ENCODE assay signal across 24 mouse cellular contexts in the genomic region with DNA sequence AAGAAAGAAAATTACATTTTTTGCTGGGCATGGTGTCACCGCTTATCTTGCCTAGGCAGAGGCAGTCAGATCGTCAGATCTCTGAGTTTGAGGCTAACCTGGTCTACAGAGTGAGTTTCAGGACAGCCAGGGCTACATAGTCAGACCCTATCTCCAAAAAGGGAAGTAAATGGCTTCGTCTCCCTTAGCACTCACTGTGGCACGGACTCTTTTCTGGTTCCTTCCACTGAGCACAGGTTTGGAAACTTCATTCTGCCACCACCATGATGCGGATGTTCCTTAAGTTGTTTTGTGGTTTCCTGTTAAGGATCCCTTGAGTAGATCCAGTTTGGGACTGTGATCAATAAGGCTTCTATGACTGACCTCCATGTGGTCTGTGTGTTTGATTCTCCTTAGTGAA. TPM values are rescaled to one million over a fixed set of nuclear protein-coding genes. Genes with fewer than 3 reads are reported as not detected.
A peak's percentile ranks its signal among the peaks of the same experiment; 100 is the strongest.
DNase-seq lines count a peak whose midpoint lies in the region; ATAC-seq and TF ChIP-seq lines count a peak whose summit lies in the region.
"Had no signal": no experiment of that assay in that cellular context is flagged by ENCODE, and none has a peak within 500 bp of the region (broad histone marks: within the 10 kb centered on the region; RNA-seq: fewer than 3 reads in every experiment).

No protein-coding gene starts in this region.

- TF ChIP-seq CTCF in MEL (IDR thresholded peaks at IDR 0.05 in 2 of 3, conservative IDR thresholded peaks at IDR 0.05 in 1 of 3; ENCODE audit: control insufficient read depth in 1 of 3, insufficient read depth in 1 of 3, low read depth in 2 of 3, low read length in 3 of 3, poor library complexity in 1 of 3, severe bottlenecking in 1 of 3), result no peak

- H3K27me3 ChIP-seq in MEL (ENCODE audit: control insufficient read depth in 1 of 2, insufficient read depth in 2 of 2, low read length in 2 of 2), result no peaks in the 10 kb centered on the region
- no peaks in the 10 kb centered on the region for H3K27me3 ChIP-seq in forebrain, embryonic 12.5 days
- H3K27me3 ChIP-seq: forebrain, embryonic 15.5 days had no signal

- no peak overlapping the region for H3K4me3 ChIP-seq in MEL (ENCODE audit: control insufficient read depth in 1 of 2, insufficient read depth in 1 of 2, low read depth in 2 of 2, low read length in 2 of 2)
- H3K4me3 ChIP-seq in forebrain, embryonic 12.5 days (replicated peaks), result no peak overlapping the region
- H3K4me3 ChIP-seq: forebrain, embryonic 10.5 days; forebrain, embryonic 15.5 days; hindbrain, embryonic 10.5 days had no signal

- no peak for TF ChIP-seq RAD21 in MEL (IDR thresholded peaks at IDR 0.05; ENCODE audit: low read depth, low read length)

- no peak overlapping the region for H3K27ac ChIP-seq in MEL (ENCODE audit: control insufficient read depth, low read depth, low read length)
- H3K27ac ChIP-seq in forebrain, embryonic 12.5 days, result no peak overlapping the region
- H3K27ac ChIP-seq: forebrain, embryonic 10.5 days; forebrain, embryonic 15.5 days; hindbrain, embryonic 10.5 days; hindbrain, embryonic 14.5 days; hindbrain, postnatal 0 days had no signal

- peaks cover 18 to 30% of the 10 kb centered on the region in 2 experiments for H3K4me1 ChIP-seq in MEL (ENCODE audit: control insufficient read depth in 1 of 2, insufficient read depth in 2 of 2, low read length in 2 of 2)
- H3K4me1 ChIP-seq in forebrain, embryonic 12.5 days, result peaks cover 3% of the 10 kb centered on the region; the same call in 1 of the 2 replicates
- H3K4me1 ChIP-seq: forebrain, embryonic 15.5 days had no signal

- no peak for TF ChIP-seq POLR2A in MEL (IDR thresholded peaks at IDR 0.05; ENCODE audit: control insufficient read depth in 1 of 2, insufficient read depth in 1 of 2, low read depth in 1 of 2, low read length in 2 of 2, poor library complexity in 1 of 2)

- no peak overlapping the region for H3K4me2 ChIP-seq in forebrain, embryonic 12.5 days
- H3K4me2 ChIP-seq: forebrain, embryonic 15.5 days; heart, embryonic 11.5 days; hindbrain, embryonic 14.5 days had no signal

- H3K79me2 ChIP-seq in MEL (ENCODE audit: control insufficient read depth, insufficient read depth, low read length, poor library complexity), result peaks cover 1% of the 10 kb centered on the region

- no peaks in the 10 kb centered on the region for H3K9me3 ChIP-seq in MEL (replicated peaks; ENCODE audit: insufficient read depth, low read length)
- H3K9me3 ChIP-seq in forebrain, embryonic 12.5 days, result no peaks in the 10 kb centered on the region
- H3K9me3 ChIP-seq: forebrain, embryonic 10.5 days; forebrain, embryonic 15.5 days; hindbrain, embryonic 10.5 days had no signal

- no peak overlapping the region for H3K9ac ChIP-seq in MEL (ENCODE audit: control insufficient read depth, low read depth, low read length, poor library complexity, severe bottlenecking)
- H3K9ac ChIP-seq in forebrain, embryonic 12.5 days, result no peak overlapping the region
- H3K9ac ChIP-seq: forebrain, embryonic 15.5 days; hindbrain, embryonic 14.5 days had no signal

- DNase-seq in 416B (ENCODE audit: low read depth), result peak; percentile 38
- peak; percentile 82 for DNase-seq in MEL (ENCODE audit: low read depth, low spot score)
- no peak for DNase-seq in thymus, postnatal 14 days
- DNase-seq in right cerebral cortex, postnatal 14 days, result no peak
- DNase-seq: adrenal gland, postnatal 10 days; adrenal gland, postnatal 36 days; cerebellum, adult 8-10 months; cerebellum, postnatal 10 days; cerebellum, postnatal 36 days; gastrocnemius, postnatal 10 days; gastrocnemius, postnatal 36 days; heart, adult 11 months had no signal

- peaks cover 0 to 32% of the 10 kb centered on the region in 2 experiments; a peak in 2 of 4 replicates for H3K36me3 ChIP-seq in MEL (ENCODE audit: control insufficient read depth in 1 of 2, insufficient read depth in 2 of 2, low read length in 2 of 2)
- no peaks in the 10 kb centered on the region for H3K36me3 ChIP-seq in forebrain, embryonic 12.5 days (replicated peaks)
- H3K36me3 ChIP-seq: forebrain, embryonic 10.5 days; forebrain, embryonic 15.5 days; hindbrain, embryonic 10.5 days had no signal

- ATAC-seq in hematopoietic stem cell, adult 5-6 weeks (replicated peaks in 1 of 2; ENCODE audit: insufficient read depth in 1 of 2, low FRiP score in 2 of 2, low TSS enrichment in 1 of 2, low read depth in 1 of 2, poor library complexity in 2 of 2, severe bottlenecking in 2 of 2), result peak; percentile 34 to 38; a peak in 2 of 4 replicates
- peak; percentile 39; the same call in 1 of the 2 replicates for ATAC-seq in megakaryocyte progenitor cell, adult 5-6 weeks (replicated peaks; ENCODE audit: poor library complexity)
- ATAC-seq in forebrain, embryonic 12.5 days (ENCODE audit: low FRiP score), result no peak
- ATAC-seq: forebrain, embryonic 15.5 days; hindbrain, postnatal 0 days; inflammation-experienced regulatory T-cells, adult 6 months; intestine, embryonic 16.5 days; Patski had no signal

- no peak; a peak in 1 of 4 replicates for TF ChIP-seq EP300 in MEL (IDR thresholded peaks at IDR 0.05; ENCODE audit: low read depth in 1 of 2, low read length in 2 of 2)

- WGBS in forebrain, embryonic 12.5 days, result 88% methylated on average over 5 of the region's 5 CpGs

TF ChIP-seq in MEL, 35 proteins besides CTCF, POLR2A, EP300 and RAD21:
- TF ChIP-seq ZNF384 (IDR thresholded peaks at IDR 0.05; ENCODE audit: low read depth, low read length) (no peak), POLR2AphosphoS5 (IDR thresholded peaks at IDR 0.05; ENCODE audit: borderline replicate concordance, low read depth, low read length) (no peak), GATA1 (IDR thresholded peaks at IDR 0.05; ENCODE audit: low read depth, low read length) (0 out of 2 replicates have a peak, but pooled peaks have one; percentile 35), SIN3A (IDR thresholded peaks at IDR 0.05; ENCODE audit: low read length) (no peak), NELFE (IDR thresholded peaks at IDR 0.05; ENCODE audit: low read depth, low read length) (no peak), ZKSCAN1 (IDR thresholded peaks at IDR 0.05; ENCODE audit: low read depth, low read length) (no peak; the same call in 1 of the 2 replicates), ETS1 (IDR thresholded peaks at IDR 0.05; ENCODE audit: low read depth, low read length) (no peak), MAZ (IDR thresholded peaks at IDR 0.05; ENCODE audit: low read depth, low read length) (no peak), POLR2AphosphoS2 (IDR thresholded peaks at IDR 0.05; ENCODE audit: low read length) (no peak), USF2 (IDR thresholded peaks at IDR 0.05; ENCODE audit: borderline replicate concordance in 1 of 2, insufficient read depth in 1 of 2, low read depth in 1 of 2, low read length in 2 of 2) (no peak), CHD2 (IDR thresholded peaks at IDR 0.05; ENCODE audit: low read length) (no peak), MYB (IDR thresholded peaks at IDR 0.05; ENCODE audit: low read depth, low read length) (no peak), UBTF (IDR thresholded peaks at IDR 0.05; ENCODE audit: borderline replicate concordance, insufficient read depth, low read depth, low read length) (no peak), ZMIZ1 (IDR thresholded peaks at IDR 0.05; ENCODE audit: low read depth, low read length) (no peak), ELF1 (IDR thresholded peaks at IDR 0.05; ENCODE audit: low read depth, low read length) (no peak), TAL1 (IDR thresholded peaks at IDR 0.05; ENCODE audit: low read length) (peak; percentile 31; the same call in 1 of the 2 replicates), GABPA (IDR thresholded peaks at IDR 0.05; ENCODE audit: low read depth, low read length) (no peak), JUND (IDR thresholded peaks at IDR 0.05; ENCODE audit: low read depth, low read length) (no peak), MXI1 (IDR thresholded peaks at IDR 0.05; ENCODE audit: low read depth, low read length) (no peak; the same call in 1 of the 2 replicates), TBP (IDR thresholded peaks at IDR 0.05; ENCODE audit: low read depth, low read length) (0 out of 2 replicates have a peak, but pooled peaks have one; percentile 23), MAX (IDR thresholded peaks at IDR 0.05; ENCODE audit: low read length) (no peak), TCF12 (IDR thresholded peaks at IDR 0.05; ENCODE audit: low read depth, low read length) (no peak), NRF1 (IDR thresholded peaks at IDR 0.05; ENCODE audit: insufficient read depth, low read depth, low read length, poor library complexity, severe bottlenecking) (no peak)

RNA-seq across cellular contexts. Expression of gene Frat1, which starts 4.8 kb away (rescaled TPM):
- 26.7 and 36.0 TPM in 2 replicates for total RNA-seq in MEL (2012; rRNA removed)
- polyA plus RNA-seq in MEL (2012; ENCODE audit: insufficient read depth in 1 of 2, insufficient read length in 2 of 2, low read depth in 1 of 2, low replicate concordance in 2 of 2, missing spikeins in 1 of 2), result 10 to 100 TPM in 1 of 2 experiments, not detected in 1; 31.5 TPM
- total RNA-seq in hematopoietic stem cell, adult 5-6 weeks (2017), result 11.4 and 16.7 TPM in 2 replicates
- 9.1 TPM in 2 replicates for total RNA-seq in megakaryocyte progenitor cell, adult 5-6 weeks (2015)
- total RNA-seq in megakaryocyte progenitor cell, adult 5-6 weeks (2017), result 9.5 and 11.7 TPM in 2 replicates
- polyA plus RNA-seq in forebrain, embryonic 12.5 days (2016; fragmentation: Nextera tagmentation; extraction: Ambion mirVana), result 18.1 and 20.5 TPM in 2 replicates

RNA-seq across cellular contexts. Expression of gene Frat2, which starts 23.0 kb away (rescaled TPM):
- 55.6 and 58.2 TPM in 2 replicates for total RNA-seq in MEL (2012; rRNA removed)
- 100 to 1,000 TPM in 1 of 2 experiments, not detected in 1; 110 TPM for polyA plus RNA-seq in MEL (2012; ENCODE audit: insufficient read depth in 1 of 2, insufficient read length in 2 of 2, low read depth in 1 of 2, low replicate concordance in 2 of 2, missing spikeins in 1 of 2)
- total RNA-seq in hematopoietic stem cell, adult 5-6 weeks (2017), result 28.0 and 33.7 TPM in 2 replicates
- total RNA-seq in megakaryocyte progenitor cell, adult 5-6 weeks (2015), result 25.2 and 27.8 TPM in 2 replicates
- total RNA-seq in megakaryocyte progenitor cell, adult 5-6 weeks (2017), result 28.2 and 29.8 TPM in 2 replicates
- 19.3 and 22.7 TPM in 2 replicates for polyA plus RNA-seq in forebrain, embryonic 12.5 days (2016; fragmentation: Nextera tagmentation; extraction: Ambion mirVana)

RNA-seq across cellular contexts. Expression of gene Arhgap19, which starts 23.1 kb away (rescaled TPM):
- 47.5 and 53.9 TPM in 2 replicates for total RNA-seq in MEL (2012; rRNA removed)
- 10 to 100 TPM in 1 of 2 experiments, not detected in 1; 67.9 TPM for polyA plus RNA-seq in MEL (2012; ENCODE audit: insufficient read depth in 1 of 2, insufficient read length in 2 of 2, low read depth in 1 of 2, low replicate concordance in 2 of 2, missing spikeins in 1 of 2)
- total RNA-seq in hematopoietic stem cell, adult 5-6 weeks (2017), result 17.8 and 26.8 TPM in 2 replicates
- 48.6 and 50.6 TPM in 2 replicates for total RNA-seq in megakaryocyte progenitor cell, adult 5-6 weeks (2015)
- 56.7 and 57.3 TPM in 2 replicates for total RNA-seq in megakaryocyte progenitor cell, adult 5-6 weeks (2017)
- 36.0 and 38.8 TPM in 2 replicates for polyA plus RNA-seq in forebrain, embryonic 12.5 days (2016; fragmentation: Nextera tagmentation; extraction: Ambion mirVana)

Comparison
In these comparisons a context has a peak if more than half of its experiments do, and no peak if none do; other contexts are left out.
1. DNase-seq: peak in 416B (single experiment) and MEL (single experiment); none in thymus, postnatal 14 days (single experiment) and right cerebral cortex, postnatal 14 days (single experiment).